Mouse (Mus musculus): Measurements from ENCODE around the gene Zhx3. TPM values are rescaled to one million over a fixed set of nuclear protein-coding genes. Genes with fewer than 3 reads are reported as not detected.
A peak's percentile ranks its signal among the peaks of the same experiment; 100 is the strongest.

Gene Zhx3
- total RNA-seq, 1 experiment = 1.3 TPM

DNA sequence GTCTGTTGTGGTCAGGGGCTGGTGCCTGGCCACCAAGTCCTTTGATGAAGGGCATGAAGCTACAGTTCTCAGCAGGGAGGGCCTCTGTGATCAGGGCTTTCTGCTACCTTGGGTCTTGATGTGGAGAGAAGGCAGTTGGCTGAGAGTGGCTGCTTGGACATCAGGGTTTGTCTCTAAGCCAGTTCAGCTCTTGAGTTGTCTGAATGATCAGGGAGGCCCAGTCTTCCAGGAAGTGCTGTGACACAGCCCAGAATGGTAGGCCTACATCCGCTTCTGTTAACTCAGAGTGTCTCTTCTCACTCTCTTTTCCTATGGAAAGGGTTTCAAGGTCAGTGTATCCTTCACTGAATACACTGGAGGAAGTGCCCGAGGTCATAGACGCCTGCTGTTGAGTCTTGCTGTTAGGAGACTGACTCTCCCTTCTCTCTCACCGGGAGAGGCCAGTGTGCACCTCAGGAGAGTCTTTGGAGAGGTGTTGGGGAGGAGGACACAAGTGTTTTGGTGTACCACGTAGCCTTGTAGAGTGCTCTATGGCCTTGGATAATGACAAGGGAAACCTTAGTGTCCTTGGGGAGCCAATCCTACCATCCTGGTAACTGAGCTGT lies 137.0 kb downstream of the Zhx3 start:
- Histone ChIP-seq H3K27ac (ENCODE audit: insufficient read depth, low read depth, low read length, poor library complexity, severe bottlenecking) (peak overlapping the region; percentile 61; the same call in 1 of the 2 replicates), H3K36me3 (ENCODE audit: control insufficient read depth, insufficient read depth, low read length, poor library complexity, severe bottlenecking) (peaks cover 2% of the 10 kb centered on the region; the same call in 1 of the 2 replicates), H3K4me3 (ENCODE audit: insufficient read depth in 1 of 2, low read depth in 1 of 2, low read length in 2 of 2, poor library complexity in 1 of 2, severe bottlenecking in 1 of 2) (no peak overlapping the region), H3K9me3 (ENCODE audit: control insufficient read depth, insufficient read depth, low read depth, low read length) (no peaks in the 10 kb centered on the region), H3K4me1 (ENCODE audit: control insufficient read depth in 2 of 2, insufficient read depth in 2 of 2, low read length in 2 of 2, poor library complexity in 1 of 2) (peaks cover 14 to 42% of the 10 kb centered on the region in 2 experiments; a peak in 3 of 4 replicates), H3K9ac (ENCODE audit: insufficient read depth, low read depth, low read length, poor library complexity, severe bottlenecking) (peak overlapping the region; percentile 26; the same call in 1 of the 2 replicates)
- DNase-seq (ENCODE audit: low read depth, low spot score) = no peak
- in situ Hi-C loops (cut with MboI; ENCODE audit: low sequenced_read_pairs in 2 of 2, unreplicated experiment in 2 of 2) = no loop called here
- no peak for TF ChIP-seq MAFK (IDR thresholded peaks at IDR 0.05; ENCODE audit: insufficient read depth, low read depth, low read length)
- TF ChIP-seq ZC3H11A (IDR thresholded peaks at IDR 0.05; ENCODE audit: borderline replicate concordance, low read depth, low read length) = no peak
- TF ChIP-seq CHD2 (IDR thresholded peaks at IDR 0.05; ENCODE audit: low read depth, low read length) = no peak
- no peak for TF ChIP-seq ZNF384 (IDR thresholded peaks at IDR 0.05; ENCODE audit: low read depth, low read length)
- TF ChIP-seq HCFC1 (IDR thresholded peaks at IDR 0.05; ENCODE audit: borderline replicate concordance, insufficient read depth, low read length) = no peak

DNA sequence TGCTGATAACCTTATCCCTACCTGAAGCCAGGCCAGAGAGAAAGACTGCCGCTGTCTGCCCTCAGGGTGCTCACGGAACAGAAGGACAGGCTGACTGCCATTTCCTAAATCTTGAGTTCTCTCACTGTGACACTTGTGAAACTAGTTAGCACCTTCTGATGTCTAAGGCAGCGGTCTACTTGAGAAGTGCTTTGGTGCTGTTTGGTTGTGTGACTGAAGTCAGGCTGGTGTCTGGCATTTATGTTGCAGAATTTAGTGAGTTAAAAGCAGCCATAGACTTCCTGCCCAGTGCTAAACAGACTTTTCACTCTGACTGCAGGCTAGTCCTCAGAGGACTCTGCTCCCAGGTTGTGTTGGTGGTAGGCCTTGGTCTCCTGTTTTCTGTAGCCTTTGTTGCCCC lies 138.5 kb downstream of the Zhx3 start:
- peaks cover 2% of the 10 kb centered on the region; the same call in 1 of the 2 replicates for H3K36me3 ChIP-seq (ENCODE audit: control insufficient read depth, insufficient read depth, low read length, poor library complexity, severe bottlenecking)
- no peaks in the 10 kb centered on the region for H3K9me3 ChIP-seq (ENCODE audit: control insufficient read depth, insufficient read depth, low read depth, low read length)
- in situ Hi-C loops (cut with MboI; ENCODE audit: low sequenced_read_pairs in 2 of 2, unreplicated experiment in 2 of 2) = no loop called here
- H3K9ac ChIP-seq (ENCODE audit: insufficient read depth, low read depth, low read length, poor library complexity, severe bottlenecking) = no peak overlapping the region
- no peak overlapping the region for H3K4me3 ChIP-seq (ENCODE audit: insufficient read depth in 1 of 2, low read depth in 1 of 2, low read length in 2 of 2, poor library complexity in 1 of 2, severe bottlenecking in 1 of 2)
- TF ChIP-seq ZNF384 (IDR thresholded peaks at IDR 0.05; ENCODE audit: low read depth, low read length) (no peak), HCFC1 (IDR thresholded peaks at IDR 0.05; ENCODE audit: borderline replicate concordance, insufficient read depth, low read length) (no peak), ZC3H11A (IDR thresholded peaks at IDR 0.05; ENCODE audit: borderline replicate concordance, low read depth, low read length) (no peak), CHD2 (IDR thresholded peaks at IDR 0.05; ENCODE audit: low read depth, low read length) (no peak), MAFK (IDR thresholded peaks at IDR 0.05; ENCODE audit: insufficient read depth, low read depth, low read length) (no peak)
- peaks cover 12 to 44% of the 10 kb centered on the region in 2 experiments; a peak in 3 of 4 replicates for H3K4me1 ChIP-seq (ENCODE audit: control insufficient read depth in 2 of 2, insufficient read depth in 2 of 2, low read length in 2 of 2, poor library complexity in 1 of 2)
- H3K27ac ChIP-seq (ENCODE audit: insufficient read depth, low read depth, low read length, poor library complexity, severe bottlenecking) = no peak overlapping the region
- DNase-seq (ENCODE audit: low read depth, low spot score) = no peak

DNA sequence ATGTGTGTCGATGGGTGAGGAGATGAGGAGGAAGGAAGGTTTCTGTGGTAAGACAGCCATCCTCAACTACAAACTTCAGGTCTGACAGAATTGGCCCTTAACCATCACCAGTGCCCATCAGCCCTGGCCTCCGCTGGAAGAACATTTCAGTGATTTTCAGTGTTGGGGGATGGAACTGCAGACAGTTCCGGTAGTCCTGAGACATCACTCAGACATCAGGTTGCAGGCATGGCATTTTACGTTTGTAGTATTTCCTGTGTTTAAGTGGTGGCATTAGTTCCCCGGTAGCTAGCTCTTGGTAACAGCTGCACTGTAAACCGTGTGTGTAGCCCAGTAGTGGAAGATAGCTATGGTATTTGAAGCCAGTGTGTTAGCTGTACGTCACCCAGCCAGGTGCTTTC lies 139.7 kb downstream of the Zhx3 start:
- Histone ChIP-seq H3K4me1 (ENCODE audit: control insufficient read depth in 2 of 2, insufficient read depth in 2 of 2, low read length in 2 of 2, poor library complexity in 1 of 2) (peaks cover 10 to 40% of the 10 kb centered on the region in 2 experiments; a peak in 3 of 4 replicates), H3K9ac (ENCODE audit: insufficient read depth, low read depth, low read length, poor library complexity, severe bottlenecking) (no peak overlapping the region), H3K27ac (ENCODE audit: insufficient read depth, low read depth, low read length, poor library complexity, severe bottlenecking) (no peak overlapping the region), H3K36me3 (ENCODE audit: control insufficient read depth, insufficient read depth, low read length, poor library complexity, severe bottlenecking) (peaks cover 2% of the 10 kb centered on the region; the same call in 1 of the 2 replicates), H3K4me3 (ENCODE audit: insufficient read depth in 1 of 2, low read depth in 1 of 2, low read length in 2 of 2, poor library complexity in 1 of 2, severe bottlenecking in 1 of 2) (no peak overlapping the region), H3K9me3 (ENCODE audit: control insufficient read depth, insufficient read depth, low read depth, low read length) (no peaks in the 10 kb centered on the region)
- no peak for DNase-seq (ENCODE audit: low read depth, low spot score)
- in situ Hi-C loops (cut with MboI; ENCODE audit: low sequenced_read_pairs in 2 of 2, unreplicated experiment in 2 of 2) = no loop called here
- TF ChIP-seq HCFC1 (IDR thresholded peaks at IDR 0.05; ENCODE audit: borderline replicate concordance, insufficient read depth, low read length) (no peak), ZNF384 (IDR thresholded peaks at IDR 0.05; ENCODE audit: low read depth, low read length) (no peak), MAFK (IDR thresholded peaks at IDR 0.05; ENCODE audit: insufficient read depth, low read depth, low read length) (no peak), CHD2 (IDR thresholded peaks at IDR 0.05; ENCODE audit: low read depth, low read length) (no peak), ZC3H11A (IDR thresholded peaks at IDR 0.05; ENCODE audit: borderline replicate concordance, low read depth, low read length) (no peak)

DNA sequence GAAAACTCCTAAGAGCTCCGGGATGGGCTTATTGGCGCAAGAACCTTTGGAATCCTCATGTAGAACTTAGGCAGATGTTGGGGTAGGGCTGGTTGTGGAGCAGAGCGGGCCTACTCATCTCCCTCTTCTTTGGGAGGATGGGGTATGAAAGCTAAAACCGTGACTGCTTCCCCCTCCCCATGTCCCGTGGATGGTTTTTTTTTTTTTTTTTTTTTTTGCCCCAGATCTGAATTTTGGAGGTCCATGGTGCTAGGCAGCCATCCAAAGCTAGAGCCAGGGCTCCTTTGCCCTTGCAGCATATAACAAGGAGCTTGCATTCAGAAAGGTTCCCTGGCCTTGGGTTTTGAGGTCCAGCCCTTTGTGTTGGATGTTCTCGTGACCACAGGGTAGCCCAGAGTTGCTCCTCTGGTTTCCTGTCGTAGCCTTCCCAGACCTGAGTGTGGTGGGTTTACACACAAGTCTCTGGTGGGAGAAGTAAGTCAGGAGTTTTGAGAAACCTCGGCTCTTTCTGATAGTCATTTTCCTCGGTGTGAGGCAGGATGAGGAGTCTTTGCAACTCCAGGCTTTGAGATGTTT lies 140.3 kb downstream of the Zhx3 start:
- peaks cover under 1% of the 10 kb centered on the region; the same call in 1 of the 2 replicates for H3K36me3 ChIP-seq (ENCODE audit: control insufficient read depth, insufficient read depth, low read length, poor library complexity, severe bottlenecking)
- DNase-seq (ENCODE audit: low read depth, low spot score) = no peak
- in situ Hi-C loops (cut with MboI; ENCODE audit: low sequenced_read_pairs in 2 of 2, unreplicated experiment in 2 of 2) = no loop called here
- TF ChIP-seq ZNF384 (IDR thresholded peaks at IDR 0.05; ENCODE audit: low read depth, low read length) = peak; percentile 70
- no peak for TF ChIP-seq MAFK (IDR thresholded peaks at IDR 0.05; ENCODE audit: insufficient read depth, low read depth, low read length)
- peak overlapping the region; percentile 95 for H3K9ac ChIP-seq (ENCODE audit: insufficient read depth, low read depth, low read length, poor library complexity, severe bottlenecking)
- H3K9me3 ChIP-seq (ENCODE audit: control insufficient read depth, insufficient read depth, low read depth, low read length) = no peaks in the 10 kb centered on the region
- peaks cover 10 to 34% of the 10 kb centered on the region in 2 experiments; a peak in 3 of 4 replicates for H3K4me1 ChIP-seq (ENCODE audit: control insufficient read depth in 2 of 2, insufficient read depth in 2 of 2, low read length in 2 of 2, poor library complexity in 1 of 2)
- no peak overlapping the region for H3K27ac ChIP-seq (ENCODE audit: insufficient read depth, low read depth, low read length, poor library complexity, severe bottlenecking)
- peak overlapping the region; percentile 92 to 96 for H3K4me3 ChIP-seq (ENCODE audit: insufficient read depth in 1 of 2, low read depth in 1 of 2, low read length in 2 of 2, poor library complexity in 1 of 2, severe bottlenecking in 1 of 2)
